Mouse (Mus musculus): ENCODE results near the gene Rabl3.

Gene Rabl3

GRCm38 (mm10) chr16:37598463-37598862 lies 58.8 kb downstream of the Rabl3 start:
- no peak for DNase-seq

- DNase-seq = no peak
Observed at GRCm38 (mm10) chr16:37599326-37599725, 59.6 kb downstream of the Rabl3 start.

- no peak for DNase-seq
Observed at GRCm38 (mm10) chr16:37603431-37603830, 63.7 kb downstream of the Rabl3 start.

GRCm38 (mm10) chr16:37604243-37604642 lies 64.6 kb downstream of the Rabl3 start:
- DNase-seq = peak; percentile 32 to 36

GRCm38 (mm10) chr16:37610333-37610732 lies 70.6 kb downstream of the Rabl3 start:
- no peak for DNase-seq

- DNase-seq = peak in 1 of 2 experiments; percentile 28
Observed at GRCm38 (mm10) chr16:37611072-37611471, 71.4 kb downstream of the Rabl3 start.

GRCm38 (mm10) chr16:37612013-37612412 lies 72.3 kb downstream of the Rabl3 start:
- peak in 1 of 2 experiments; percentile 26 for DNase-seq

- no peak for DNase-seq
Observed at GRCm38 (mm10) chr16:37614540-37614939, 74.9 kb downstream of the Rabl3 start.

- DNase-seq = no peak
Observed at GRCm38 (mm10) chr16:37615429-37615828, 75.7 kb downstream of the Rabl3 start.

GRCm38 (mm10) chr16:37616104-37616503 lies 76.4 kb downstream of the Rabl3 start:
- DNase-seq = no peak

- DNase-seq = peak; percentile 66 to 73
Observed at GRCm38 (mm10) chr16:37617695-37618094, 78.0 kb downstream of the Rabl3 start.

All from cerebellum, postnatal 10 days (tissue).